ENCODE assay signal across 25 mouse cellular contexts in the genomic region with DNA sequence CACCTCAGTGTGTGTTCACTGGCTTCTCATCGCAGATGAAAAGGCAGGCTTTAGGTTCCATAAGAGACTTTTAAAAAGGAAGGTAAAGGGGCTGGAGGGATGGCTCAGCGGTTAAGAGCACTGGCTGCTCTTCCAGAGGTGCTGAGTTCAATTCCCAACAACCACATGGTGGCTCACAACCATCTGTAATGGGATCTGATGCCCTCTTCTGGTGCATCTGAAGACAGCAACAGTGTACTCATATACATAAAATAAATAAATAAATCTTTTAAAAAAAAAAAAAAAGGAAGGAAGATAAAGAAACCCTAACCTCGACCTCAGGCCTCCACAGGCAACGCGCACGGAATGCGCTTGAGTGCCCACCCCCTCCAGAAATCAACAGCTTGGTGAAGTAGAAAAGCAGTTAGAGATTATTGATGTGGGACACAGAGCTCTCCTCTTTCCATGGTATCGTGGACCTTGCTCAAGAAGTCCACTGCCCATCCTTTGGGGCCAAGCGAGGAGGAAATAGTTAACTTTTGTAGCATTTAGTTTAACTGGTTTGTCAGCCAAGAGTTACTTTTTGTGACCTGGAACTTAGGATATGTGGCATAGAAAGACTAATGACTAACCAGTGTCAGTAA. TPM values are rescaled to one million over a fixed set of nuclear protein-coding genes. Genes with fewer than 3 reads are reported as not detected.
A peak's percentile ranks its signal among the peaks of the same experiment; 100 is the strongest.
DNase-seq lines count a peak whose midpoint lies in the region; ATAC-seq and TF ChIP-seq lines count a peak whose summit lies in the region.
"Not testable (repeated sequence)": the region's sequence is repeated elsewhere in the genome, so short reads cannot be mapped to it uniquely, and the experiment has no call there.
"Had no signal": no experiment of that assay in that cellular context is flagged by ENCODE, and none has a peak within 500 bp of the region (broad histone marks: within the 10 kb centered on the region; RNA-seq: fewer than 3 reads in every experiment).

No protein-coding gene starts in this region.

- H3K4me2 ChIP-seq in intestine, postnatal 0 days (replicated peaks; ENCODE audit: low read depth); kidney, embryonic 15.5 days; lung, embryonic 14.5 days; stomach, postnatal 0 days (replicated peaks; ENCODE audit: low read depth): not testable (repeated sequence)
- peak overlapping the region; percentile 17 for H3K4me2 ChIP-seq in liver, embryonic 12.5 days

- H3K79me2 ChIP-seq in MEL (ENCODE audit: control insufficient read depth, insufficient read depth, low read length, poor library complexity); heart, adult 2 months (replicated peaks; ENCODE audit: control insufficient read depth, insufficient read depth, low read length): not testable (repeated sequence)

- H3K4me3 ChIP-seq in MEL (ENCODE audit: control insufficient read depth in 1 of 2, insufficient read depth in 1 of 2, low read depth in 2 of 2, low read length in 2 of 2); heart, adult 2 months; intestine, postnatal 0 days (ENCODE audit: low read depth, low read length); kidney, embryonic 15.5 days (replicated peaks); liver, embryonic 12.5 days; lung, embryonic 14.5 days (ENCODE audit: low read depth, low read length); stomach, postnatal 0 days (ENCODE audit: low read depth, low read length): not testable (repeated sequence)

- peaks cover 4 to 16% of the 10 kb centered on the region in 2 experiments; a peak in 3 of 4 replicates for H3K4me1 ChIP-seq in MEL (ENCODE audit: control insufficient read depth in 1 of 2, insufficient read depth in 2 of 2, low read length in 2 of 2)
- H3K4me1 ChIP-seq in heart, adult 2 months (ENCODE audit: control insufficient read depth, insufficient read depth, low read length); intestine, postnatal 0 days (replicated peaks; ENCODE audit: control insufficient read depth, insufficient read depth, low read length); lung, embryonic 14.5 days (ENCODE audit: insufficient read depth); stomach, postnatal 0 days (replicated peaks; ENCODE audit: control insufficient read depth, insufficient read depth): not testable (repeated sequence)
- peaks cover 27% of the 10 kb centered on the region for H3K4me1 ChIP-seq in kidney, embryonic 15.5 days
- H3K4me1 ChIP-seq in liver, embryonic 12.5 days: peaks cover 49% of the 10 kb centered on the region

- TF ChIP-seq RAD21 in MEL (IDR thresholded peaks at IDR 0.05; ENCODE audit: low read depth, low read length): not testable (repeated sequence)

- not testable (repeated sequence) for TF ChIP-seq POLR2A in MEL (IDR thresholded peaks at IDR 0.05; ENCODE audit: control insufficient read depth in 1 of 2, insufficient read depth in 1 of 2, low read depth in 1 of 2, low read length in 2 of 2, poor library complexity in 1 of 2); heart, adult 2 months (IDR thresholded peaks at IDR 0.05; ENCODE audit: insufficient read depth, low read depth, low read length)

- intact Hi-C loops in heart, adult 2 months (cut with DNase I): loop anchor here (5.0 to 10.0 kb wide), 3 partner anchors 108 to 950 kb away; a partner anchor contains a TSS

- 57% methylated on average over 9 of the region's 9 CpGs for WGBS in heart, adult 2 months
- WGBS in intestine, postnatal 0 days: 71% methylated on average over 9 of the region's 9 CpGs
- 71% methylated on average over 9 of the region's 9 CpGs for WGBS in kidney, embryonic 15.5 days
- WGBS in liver, embryonic 12.5 days (ENCODE audit: insufficient replicate concordance): 36% methylated on average over 9 of the region's 9 CpGs
- WGBS in lung, embryonic 14.5 days: 74% methylated on average over 9 of the region's 9 CpGs
- WGBS in stomach, postnatal 0 days: 83% methylated on average over 9 of the region's 9 CpGs

- H3K9ac ChIP-seq in MEL (ENCODE audit: control insufficient read depth, low read depth, low read length, poor library complexity, severe bottlenecking); heart, adult 2 months (ENCODE audit: low read depth, low read length); intestine, postnatal 0 days (ENCODE audit: low read depth, low read length); kidney, embryonic 15.5 days; liver, embryonic 12.5 days; lung, embryonic 14.5 days; stomach, postnatal 0 days (ENCODE audit: low read length): not testable (repeated sequence)

- H3K36me3 ChIP-seq in MEL (ENCODE audit: control insufficient read depth in 1 of 2, insufficient read depth in 2 of 2, low read length in 2 of 2): peaks cover 0 to 19% of the 10 kb centered on the region in 2 experiments; a peak in 2 of 4 replicates
- H3K36me3 ChIP-seq in heart, adult 2 months (ENCODE audit: control insufficient read depth, insufficient read depth, low read length); intestine, postnatal 0 days (ENCODE audit: control insufficient read depth, insufficient read depth); stomach, postnatal 0 days (ENCODE audit: control insufficient read depth, insufficient read depth, low read length): not testable (repeated sequence)
- peaks cover 22% of the 10 kb centered on the region for H3K36me3 ChIP-seq in kidney, embryonic 15.5 days
- peaks cover 23% of the 10 kb centered on the region; the same call in 1 of the 2 replicates for H3K36me3 ChIP-seq in liver, embryonic 12.5 days
- 0 out of 2 replicates have a peak, but pooled peaks cover 22% of the 10 kb centered on the region for H3K36me3 ChIP-seq in lung, embryonic 14.5 days (ENCODE audit: insufficient read depth)

- DNase-seq in B cell, adult 2 months: peak; percentile 21 to 40
- peak; percentile 36 for DNase-seq in MEL (ENCODE audit: low read depth, low spot score)
- not testable (repeated sequence) for DNase-seq in heart, adult 2 months; lung, embryonic 14.5 days; stomach, postnatal 0 days (ENCODE audit: low spot score)

- TF ChIP-seq EP300 in MEL (IDR thresholded peaks at IDR 0.05; ENCODE audit: low read depth in 1 of 2, low read length in 2 of 2); heart, adult 2 months (IDR thresholded peaks at IDR 0.05; ENCODE audit: insufficient read depth, low read depth, low read length); stomach, postnatal 0 days (optimal IDR thresholded peaks at IDR 0.05): not testable (repeated sequence)

- not testable (repeated sequence) for H3K27ac ChIP-seq in MEL (ENCODE audit: control insufficient read depth, low read depth, low read length); heart, adult 2 months; intestine, postnatal 0 days (ENCODE audit: low read depth, low read length); lung, embryonic 14.5 days (ENCODE audit: low read depth); stomach, postnatal 0 days (replicated peaks)
- peak overlapping the region; percentile 45; the same call in 1 of the 2 replicates for H3K27ac ChIP-seq in kidney, embryonic 15.5 days
- peak overlapping the region; percentile 50 for H3K27ac ChIP-seq in liver, embryonic 12.5 days

- not testable (repeated sequence) for H3K27me3 ChIP-seq in MEL (ENCODE audit: control insufficient read depth in 1 of 2, insufficient read depth in 2 of 2, low read length in 2 of 2); heart, adult 2 months (ENCODE audit: control insufficient read depth, insufficient read depth, low read length); intestine, postnatal 0 days (replicated peaks; ENCODE audit: control insufficient read depth, insufficient read depth, low read length); kidney, embryonic 15.5 days; liver, embryonic 12.5 days (replicated peaks); lung, embryonic 14.5 days (ENCODE audit: insufficient read depth, low read length); stomach, postnatal 0 days (ENCODE audit: control insufficient read depth, insufficient read depth, low read length)

- ATAC-seq in intestine, postnatal 0 days; kidney, embryonic 15.5 days (replicated peaks; ENCODE audit: low FRiP score); liver, embryonic 12.5 days; lung, embryonic 14.5 days (ENCODE audit: insufficient read depth); stomach, postnatal 0 days (ENCODE audit: low FRiP score, low TSS enrichment): not testable (repeated sequence)

- peak in 1 of 3 experiments; percentile 17; a peak in 1 of 6 replicates for TF ChIP-seq CTCF in MEL (IDR thresholded peaks at IDR 0.05 in 2 of 3, conservative IDR thresholded peaks at IDR 0.05 in 1 of 3; ENCODE audit: control insufficient read depth in 1 of 3, insufficient read depth in 1 of 3, low read depth in 2 of 3, low read length in 3 of 3, poor library complexity in 1 of 3, severe bottlenecking in 1 of 3)
- peak; percentile 71 for TF ChIP-seq CTCF in heart, adult 2 months (IDR thresholded peaks at IDR 0.05)
- TF ChIP-seq CTCF in intestine, postnatal 0 days (IDR thresholded peaks at IDR 0.05; ENCODE audit: low read depth): peak; percentile 41
- peak; percentile 19; the same call in 1 of the 2 replicates for TF ChIP-seq CTCF in lung, embryonic 14.5 days (IDR thresholded peaks at IDR 0.05; ENCODE audit: low read depth)
- TF ChIP-seq CTCF in stomach, postnatal 0 days (IDR thresholded peaks at IDR 0.05; ENCODE audit: low read depth): peak; percentile 50

- not testable (repeated sequence) for H3K9me3 ChIP-seq in MEL (replicated peaks; ENCODE audit: insufficient read depth, low read length); intestine, postnatal 0 days (ENCODE audit: control insufficient read depth); kidney, embryonic 15.5 days (replicated peaks); liver, embryonic 12.5 days (replicated peaks); lung, embryonic 14.5 days (ENCODE audit: low read depth, low read length); stomach, postnatal 0 days (ENCODE audit: control insufficient read depth, low read length)

RNA-seq across cellular contexts. Expression of a gene that starts 2.5 kb away (rescaled TPM):
- 16.2 and 18.2 TPM in 2 replicates for total RNA-seq in MEL (2012; rRNA removed)
- polyA plus RNA-seq in MEL (2012; ENCODE audit: insufficient read depth in 1 of 2, insufficient read length in 2 of 2, low read depth in 1 of 2, low replicate concordance in 2 of 2, missing spikeins in 1 of 2): 10 to 100 TPM in 1 of 2 experiments, not detected in 1; 24.2 TPM
- total RNA-seq in heart, adult 2 months (2021): 10 to 100 TPM; 11.0 to 12.7 TPM
- polyA plus RNA-seq in heart, adult 2 months (2012; rRNA removed): 8.1 and 10.9 TPM in 2 replicates
- 18.5 and 18.7 TPM in 2 replicates for polyA plus RNA-seq in intestine, postnatal 0 days (2015; fragmentation: Nextera tagmentation; extraction: Ambion mirVana)
- 65.5 and 71.4 TPM in 2 replicates for polyA plus RNA-seq in kidney, embryonic 15.5 days (2015; fragmentation: Nextera tagmentation; extraction: Ambion mirVana)
- 25.5 and 26.3 TPM in 2 replicates for polyA plus RNA-seq in liver, embryonic 12.5 days (2016; fragmentation: Nextera tagmentation; extraction: Ambion mirVana)
- 57.3 TPM in 2 replicates for polyA plus RNA-seq in lung, embryonic 14.5 days (2014; fragmentation: Nextera tagmentation; extraction: Ambion mirVana)
- 23.7 and 25.3 TPM in 2 replicates for polyA plus RNA-seq in stomach, postnatal 0 days (2015; fragmentation: Nextera tagmentation; extraction: Ambion mirVana)

RNA-seq across cellular contexts. Expression of a gene that starts 18.7 kb away (rescaled TPM):
- total RNA-seq in MEL (2012; rRNA removed): 19.3 and 22.7 TPM in 2 replicates
- 10 to 100 TPM in 1 of 2 experiments, not detected in 1; 28.8 TPM for polyA plus RNA-seq in MEL (2012; ENCODE audit: insufficient read depth in 1 of 2, insufficient read length in 2 of 2, low read depth in 1 of 2, low replicate concordance in 2 of 2, missing spikeins in 1 of 2)
- 10 to 100 TPM; 28.4 to 35.2 TPM for total RNA-seq in heart, adult 2 months (2021)
- polyA plus RNA-seq in heart, adult 2 months (2012; rRNA removed): 29.6 and 32.5 TPM in 2 replicates
- 42.2 and 46.5 TPM in 2 replicates for polyA plus RNA-seq in intestine, postnatal 0 days (2015; fragmentation: Nextera tagmentation; extraction: Ambion mirVana)
- 30.7 and 31.9 TPM in 2 replicates for polyA plus RNA-seq in kidney, embryonic 15.5 days (2015; fragmentation: Nextera tagmentation; extraction: Ambion mirVana)
- polyA plus RNA-seq in liver, embryonic 12.5 days (2016; fragmentation: Nextera tagmentation; extraction: Ambion mirVana): 17.3 and 18.0 TPM in 2 replicates
- polyA plus RNA-seq in lung, embryonic 14.5 days (2014; fragmentation: Nextera tagmentation; extraction: Ambion mirVana): 12.7 and 14.9 TPM in 2 replicates
- polyA plus RNA-seq in stomach, postnatal 0 days (2015; fragmentation: Nextera tagmentation; extraction: Ambion mirVana): 36.9 and 41.2 TPM in 2 replicates

RNA-seq across cellular contexts. Expression of a gene that starts 22.4 kb away (rescaled TPM):
- total RNA-seq in MEL (2012; rRNA removed): not detected in 2 replicates
- polyA plus RNA-seq in MEL (2012; ENCODE audit: insufficient read depth in 1 of 2, insufficient read length in 2 of 2, low read depth in 1 of 2, low replicate concordance in 2 of 2, missing spikeins in 1 of 2): not detected
- not detected for total RNA-seq in heart, adult 2 months (2021)
- not detected in 2 replicates for polyA plus RNA-seq in heart, adult 2 months (2012; rRNA removed)
- not detected in 2 replicates for polyA plus RNA-seq in intestine, postnatal 0 days (2015; fragmentation: Nextera tagmentation; extraction: Ambion mirVana)
- polyA plus RNA-seq in kidney, embryonic 15.5 days (2015; fragmentation: Nextera tagmentation; extraction: Ambion mirVana): not detected in 2 replicates
- polyA plus RNA-seq in liver, embryonic 12.5 days (2016; fragmentation: Nextera tagmentation; extraction: Ambion mirVana): not detected in 2 replicates
- not detected in 2 replicates for polyA plus RNA-seq in lung, embryonic 14.5 days (2014; fragmentation: Nextera tagmentation; extraction: Ambion mirVana)
- not detected in 2 replicates for polyA plus RNA-seq in stomach, postnatal 0 days (2015; fragmentation: Nextera tagmentation; extraction: Ambion mirVana)
- total RNA-seq: adrenal gland, adult 2 months; adrenal gland, postnatal 4 days; gastrocnemius, postnatal 14 days; heart, postnatal 36 days; layer of hippocampus, adult 18-20 months; layer of hippocampus, postnatal 25 days; left cerebral cortex, postnatal 10 days had no signal
- polyA plus RNA-seq: adrenal gland, adult 2 months; cortical plate, adult 2 months; embryonic facial prominence, embryonic 10.5 days; forebrain, embryonic 15.5 days; heart, embryonic 12.5 days; hindbrain, embryonic 13.5 days; intestine, embryonic 14.5 days; limb, embryonic 11.5 days; midbrain, embryonic 14.5 days; neural tube, embryonic 12.5 days; testis, adult 2 months had no signal

RNA-seq across cellular contexts. Expression of a gene that starts 47.6 kb away (rescaled TPM):
- total RNA-seq in MEL (2012; rRNA removed): not detected in 2 replicates
- not detected for polyA plus RNA-seq in MEL (2012; ENCODE audit: insufficient read depth in 1 of 2, insufficient read length in 2 of 2, low read depth in 1 of 2, low replicate concordance in 2 of 2, missing spikeins in 1 of 2)
- total RNA-seq in heart, adult 2 months (2021): not detected
- polyA plus RNA-seq in heart, adult 2 months (2012; rRNA removed): not detected in 2 replicates
- polyA plus RNA-seq in intestine, postnatal 0 days (2015; fragmentation: Nextera tagmentation; extraction: Ambion mirVana): not detected in 2 replicates
- not detected in 2 replicates for polyA plus RNA-seq in kidney, embryonic 15.5 days (2015; fragmentation: Nextera tagmentation; extraction: Ambion mirVana)
- polyA plus RNA-seq in liver, embryonic 12.5 days (2016; fragmentation: Nextera tagmentation; extraction: Ambion mirVana): not detected in 2 replicates
- not detected in 2 replicates for polyA plus RNA-seq in lung, embryonic 14.5 days (2014; fragmentation: Nextera tagmentation; extraction: Ambion mirVana)
- polyA plus RNA-seq in stomach, postnatal 0 days (2015; fragmentation: Nextera tagmentation; extraction: Ambion mirVana): not detected in 2 replicates
- total RNA-seq: adrenal gland, adult 2 months; adrenal gland, postnatal 4 days; gastrocnemius, postnatal 14 days; heart, postnatal 36 days; layer of hippocampus, adult 18-20 months; layer of hippocampus, postnatal 25 days; left cerebral cortex, postnatal 10 days had no signal
- polyA plus RNA-seq: adrenal gland, adult 2 months; cortical plate, adult 2 months; embryonic facial prominence, embryonic 10.5 days; forebrain, embryonic 15.5 days; heart, embryonic 12.5 days; hindbrain, embryonic 13.5 days; intestine, embryonic 14.5 days; limb, embryonic 11.5 days; midbrain, embryonic 14.5 days; neural tube, embryonic 12.5 days had no signal
